Mouse (Mus musculus): ENCODE measurements around the gene Nfyb.
A peak's percentile ranks its signal among the peaks of the same experiment; 100 is the strongest.

Nfyb gene

GRCm38 (mm10) chr10:82778791-82779549 lies 15.0 kb upstream of the Nfyb start:
- no peak for DNase-seq

- DNase-seq = peak; percentile 18
These were observed 13.9 kb upstream of the Nfyb start for GRCm38 (mm10) chr10:82777886-82778285.

- no peak for DNase-seq
These were observed 13.1 kb upstream of the Nfyb start for GRCm38 (mm10) chr10:82777075-82777474.

- DNase-seq = no peak
These were observed 10.9 kb upstream of the Nfyb start for GRCm38 (mm10) chr10:82774841-82775240.

GRCm38 (mm10) chr10:82771595-82772170 lies 7.7 kb upstream of the Nfyb start:
- DNase-seq = no peak

- no peak for DNase-seq
These were observed 6.8 kb upstream of the Nfyb start for GRCm38 (mm10) chr10:82770713-82771112.

- DNase-seq = no peak
These were observed 5.0 kb upstream of the Nfyb start for GRCm38 (mm10) chr10:82768901-82769300.

- DNase-seq = peak; percentile 42
These were observed 925 bp downstream of the Nfyb start for GRCm38 (mm10) chr10:82762756-82763681.

GRCm38 (mm10) chr10:82761037-82761811 lies 2.7 kb downstream of the Nfyb start:
- DNase-seq = no peak

- no peak for DNase-seq
These were observed 4.2 kb downstream of the Nfyb start for GRCm38 (mm10) chr10:82759706-82760105.

GRCm38 (mm10) chr10:82758878-82759277 lies 5.1 kb downstream of the Nfyb start:
- no peak for DNase-seq

GRCm38 (mm10) chr10:82758368-82758767 lies 5.6 kb downstream of the Nfyb start:
- no peak for DNase-seq

GRCm38 (mm10) chr10:82757341-82757740 lies 6.6 kb downstream of the Nfyb start:
- no peak for DNase-seq

- no peak for DNase-seq
These were observed 7.5 kb downstream of the Nfyb start for GRCm38 (mm10) chr10:82756466-82756865.

GRCm38 (mm10) chr10:82755213-82755890 lies 8.6 kb downstream of the Nfyb start:
- DNase-seq = no peak

- DNase-seq = no peak
These were observed 9.3 kb downstream of the Nfyb start for GRCm38 (mm10) chr10:82754642-82755041.

GRCm38 (mm10) chr10:82752921-82753320 lies 11.0 kb downstream of the Nfyb start:
- DNase-seq = no peak

GRCm38 (mm10) chr10:82750778-82751177 lies 13.2 kb downstream of the Nfyb start:
- DNase-seq = no peak

GRCm38 (mm10) chr10:82746988-82747850 lies 16.7 kb downstream of the Nfyb start:
- no peak for DNase-seq

GRCm38 (mm10) chr10:82745301-82745700 lies 18.6 kb downstream of the Nfyb start:
- DNase-seq = no peak

GRCm38 (mm10) chr10:82744296-82744695 lies 19.6 kb downstream of the Nfyb start:
- no peak for DNase-seq
